Mouse (Mus musculus) frontal cortex, postnatal 25 days (tissue): ENCODE measurements at regions not wholly inside any gene's neighbourhood (a gene's known extent, or its start where the extent isn't known, plus 50 kb on each side); places are given as distances from the start of the nearest gene placed in this dataset.

Source experiments
- DNase-seq, 2 experiments: peaks; one replicate each; pipeline ENCODE4 v3.0.0; 2022; ENCODE audit warnings: low spot score in 2 of 2

GRCm38 (mm10) chrY:43923126-43923525 is 341.1 kb downstream of the Gm21739 start:
- DNase-seq = peak in 1 of 2 experiments; percentile 1
